Mouse (Mus musculus) lung, postnatal 0 days (tissue): ENCODE measurements at regions not wholly inside any gene's neighbourhood (a gene's known extent, or its start where the extent isn't known, plus 50 kb on each side); places are given as distances from the start of the nearest gene placed in this dataset.

Source experiments
- CTCF ChIP-seq: IDR thresholded peaks from 2 replicates; pipeline ENCODE4 v1.5.1; 2016; ENCODE audit warnings: antibody characterized with exemption, mild to moderate bottlenecking
- EP300 ChIP-seq: IDR thresholded peaks from 2 replicates; pipeline ENCODE4 v1.6.1; 2016; ENCODE audit warnings: antibody characterized with exemption, mild to moderate bottlenecking, control low read depth

GRCm38 (mm10) chr10:38439286-38439685, 382.3 kb downstream of the Rfpl4b start:
- no peak for TF ChIP-seq EP300
- no peak for TF ChIP-seq CTCF
